Mouse (Mus musculus) embryo, embryonic 10.5 days (tissue): ENCODE data around the gene Six2.
A peak's percentile ranks its signal among the peaks of the same experiment; 100 is the strongest.

ENCODE experiments used
- DNase-seq: peaks from one replicate; pipeline ENCODE4 v3.0.0-alpha.2; 2015; ENCODE audit warnings: low spot score

The Six2 gene

DNA sequence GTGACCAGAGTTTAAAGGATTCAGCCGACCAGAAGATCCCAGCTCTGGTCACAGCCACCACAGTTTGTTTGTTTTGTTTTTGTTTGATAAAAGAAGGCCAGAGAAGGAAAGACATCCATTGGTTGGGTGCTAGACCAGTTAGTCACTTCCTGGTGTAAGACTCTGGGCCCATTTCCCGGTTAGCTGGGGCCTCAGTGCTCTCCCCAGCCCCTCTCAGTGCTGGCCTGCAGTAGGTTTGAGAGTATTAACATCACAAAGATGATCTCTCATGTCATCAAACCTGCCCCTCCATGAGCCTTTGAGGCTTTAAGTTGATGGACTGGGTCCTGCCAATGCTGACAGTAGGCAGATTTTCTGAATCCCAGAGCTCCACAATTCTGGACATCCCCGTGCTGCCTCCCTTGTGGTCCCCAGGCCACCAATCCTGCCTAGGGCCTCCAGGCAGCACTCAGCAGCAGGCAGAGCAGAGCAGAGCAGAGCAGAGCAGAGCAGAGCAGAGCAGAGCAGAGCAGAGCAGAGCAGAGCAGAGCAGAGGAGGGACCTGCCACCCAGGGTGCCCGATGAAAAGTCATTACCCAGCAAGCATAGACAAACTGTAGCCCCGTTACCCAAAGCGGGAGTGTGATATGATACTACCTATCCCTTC lies 2.4 kb upstream of the Six2 start:
- peak; percentile 33 for DNase-seq

DNA sequence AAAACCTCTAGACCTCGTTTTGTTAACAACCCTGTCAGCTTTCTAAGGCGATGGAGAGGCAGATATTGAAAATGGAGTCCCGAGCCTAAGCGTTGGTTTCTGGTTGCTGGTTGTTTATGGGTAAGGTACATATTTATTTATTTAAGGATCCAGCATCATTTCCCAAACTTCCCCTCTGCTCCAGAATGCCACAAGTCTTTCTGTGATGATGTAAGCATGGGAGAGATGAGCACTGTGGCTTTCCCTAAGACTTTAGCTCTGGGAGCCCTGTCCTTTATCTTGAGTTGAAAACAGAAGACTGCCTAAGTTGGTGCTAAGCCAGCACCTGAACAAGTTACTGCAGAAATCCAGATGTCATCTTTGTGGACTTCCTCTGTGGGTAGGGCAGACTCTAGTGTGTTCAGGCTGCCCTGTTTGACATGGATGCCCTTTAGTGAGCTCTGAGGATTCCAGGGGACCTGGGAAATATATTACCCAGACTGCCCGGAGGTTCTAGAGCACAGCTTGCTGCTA lies 1.8 kb upstream of the Six2 start:
- peak; percentile 52 for DNase-seq

GRCm38 (mm10) chr17:85688911-85689806 lies 1.1 kb upstream of the Six2 start:
- peak; percentile 63 for DNase-seq

DNA sequence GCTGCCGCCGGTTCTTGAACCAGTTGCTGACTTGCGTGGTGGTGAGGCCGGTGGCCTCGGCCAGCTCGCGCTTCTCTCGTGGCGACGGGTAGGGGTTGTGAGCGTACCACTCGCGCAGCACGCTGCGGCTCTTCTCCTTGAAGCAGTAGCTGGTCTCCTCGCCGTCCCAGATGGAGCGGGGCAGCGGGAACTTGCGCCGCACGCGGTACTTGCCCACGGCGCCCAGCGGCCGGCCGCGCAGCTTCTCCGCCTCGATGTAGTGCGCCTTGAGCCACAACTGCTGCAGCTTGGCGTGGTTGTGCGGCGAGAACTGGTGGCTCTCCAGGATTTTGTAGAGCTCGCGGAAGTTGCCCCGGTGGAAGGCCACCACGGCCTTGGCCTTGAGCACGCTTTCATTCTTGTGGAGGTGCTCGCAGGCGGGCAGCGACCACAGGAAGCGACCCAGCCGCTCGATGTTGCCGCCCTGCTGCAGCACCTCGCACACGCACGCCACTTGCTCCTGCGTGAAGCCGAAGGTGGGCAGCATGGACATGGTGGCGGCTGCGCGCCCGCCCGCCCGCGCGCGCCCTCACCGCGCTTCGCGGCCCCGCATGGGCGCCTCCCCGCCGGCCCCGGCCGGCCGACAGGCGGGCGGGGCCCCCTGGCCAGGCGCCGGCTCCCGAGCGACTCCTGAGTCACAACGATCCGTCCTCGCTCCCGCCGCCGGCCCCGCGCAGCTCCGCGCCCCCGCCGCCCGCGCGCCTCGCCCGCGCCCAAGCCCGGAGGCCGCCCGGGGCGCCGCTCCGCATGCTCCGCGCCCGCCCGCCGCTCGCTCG lies 446 bp downstream of the Six2 start:
- peak; percentile 58 for DNase-seq

GRCm38 (mm10) chr17:85686476-85687420 lies 1.3 kb downstream of the Six2 start:
- peak; percentile 68 for DNase-seq

DNA sequence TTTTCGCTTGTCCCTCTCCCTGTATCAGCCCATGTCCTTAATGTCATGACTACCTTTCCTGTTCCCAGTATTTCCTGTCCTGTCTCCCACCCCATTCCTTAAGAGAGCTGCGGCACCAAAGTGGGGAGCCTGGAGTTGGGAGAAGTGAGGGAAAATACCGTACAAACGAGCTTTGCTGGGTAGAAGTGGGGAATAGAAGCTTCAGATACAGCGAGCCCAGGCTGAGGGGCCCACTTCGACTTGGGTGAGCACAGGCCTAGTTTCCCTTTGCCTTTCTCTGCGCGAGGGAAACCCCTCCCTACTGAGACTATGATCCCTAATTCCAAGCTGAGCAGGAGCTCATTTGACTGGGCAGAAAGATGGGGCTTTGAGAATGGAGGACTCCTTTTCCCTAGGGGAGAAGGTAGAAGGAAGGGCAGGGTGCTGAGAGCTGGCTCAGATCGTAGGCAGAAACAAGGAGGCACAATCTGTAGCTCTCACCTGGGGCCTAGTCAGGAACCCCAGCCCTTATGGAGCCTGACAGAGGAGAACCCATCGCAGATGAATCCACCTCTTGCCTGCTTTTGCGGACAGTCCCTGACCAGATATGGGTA lies 2.3 kb downstream of the Six2 start:
- DNase-seq: peak; percentile 41

- peak; percentile 61 for DNase-seq
Observed at GRCm38 (mm10) chr17:85684841-85685688, 3.0 kb downstream of the Six2 start.

- DNase-seq: peak; percentile 51
Observed at GRCm38 (mm10) chr17:85684436-85684835, 3.6 kb downstream of the Six2 start.

- DNase-seq: peak; percentile 32
Observed at GRCm38 (mm10) chr17:85683984-85684307, 4.1 kb downstream of the Six2 start.

DNA sequence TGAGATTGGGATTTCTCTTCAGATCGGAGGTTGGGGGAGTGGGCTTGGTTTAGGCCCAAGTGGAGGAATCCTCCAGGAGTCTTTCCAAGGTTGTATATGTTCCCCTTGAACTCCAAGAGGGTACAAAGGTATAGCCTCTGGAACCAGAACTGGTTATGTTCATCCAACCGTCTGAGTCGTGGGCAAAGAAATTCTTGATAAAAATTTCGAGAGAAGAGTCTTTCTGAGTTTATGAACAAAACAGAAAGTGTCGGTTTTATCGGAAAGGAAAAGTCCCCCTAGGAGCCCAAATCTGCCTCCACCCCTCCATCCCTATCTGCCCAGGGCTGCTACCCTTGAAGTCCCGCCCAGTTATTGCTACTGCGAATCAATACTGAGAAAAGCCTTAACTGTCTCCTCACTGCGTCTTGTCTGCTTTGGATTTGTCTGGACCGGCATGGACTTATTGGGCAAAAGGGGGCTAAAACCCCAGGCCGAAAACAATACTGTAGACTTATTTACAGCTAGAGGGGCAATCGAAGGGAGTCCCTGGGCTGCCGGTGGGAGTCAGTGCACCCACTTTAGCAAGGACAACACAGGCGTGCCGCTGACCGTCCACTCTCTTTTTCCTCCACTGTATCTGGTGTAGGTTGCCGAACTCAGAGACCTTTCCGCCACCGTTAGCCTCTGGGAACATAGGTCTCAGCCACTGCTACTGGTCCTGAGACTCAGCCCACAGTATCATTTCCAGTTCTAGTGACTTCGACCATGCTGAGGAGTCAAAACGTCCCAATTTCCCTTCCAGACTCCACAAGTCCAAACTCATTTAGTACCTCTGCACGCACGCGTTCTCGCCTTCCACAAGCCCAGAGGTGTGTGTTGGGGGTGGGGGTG lies 4.7 kb downstream of the Six2 start:
- peak; percentile 53 for DNase-seq

DNA sequence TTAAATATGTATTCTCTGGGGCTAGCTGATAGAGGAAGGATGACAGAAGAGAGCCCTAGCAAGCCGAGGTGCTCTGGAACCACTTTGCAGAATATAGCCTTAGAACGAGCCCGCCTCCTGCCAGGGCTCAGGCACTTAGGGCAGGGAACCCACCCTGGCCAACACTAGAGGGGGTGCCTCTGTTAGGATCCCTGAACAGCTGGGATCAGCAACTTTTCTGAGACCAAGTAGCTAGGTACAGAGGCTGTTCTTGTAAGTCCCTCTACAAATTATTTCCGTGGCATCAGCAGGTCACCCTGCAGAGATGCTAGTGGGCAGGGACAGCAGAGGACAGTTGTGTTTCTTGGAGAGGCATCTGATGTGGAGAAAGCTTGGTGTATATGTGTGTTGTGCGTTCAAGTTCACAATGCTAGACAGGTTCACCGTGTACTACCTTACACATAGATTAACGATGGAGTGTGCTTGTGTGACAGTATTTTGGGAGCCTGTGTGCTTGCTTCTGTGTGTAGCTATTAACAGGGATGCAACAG lies 5.8 kb downstream of the Six2 start:
- DNase-seq: peak; percentile 49

- DNase-seq: peak; percentile 34
Observed at GRCm38 (mm10) chr17:85681741-85682140, 6.3 kb downstream of the Six2 start.

- peak; percentile 42 for DNase-seq
Observed at GRCm38 (mm10) chr17:85680851-85681550, 7.1 kb downstream of the Six2 start.

GRCm38 (mm10) chr17:85680116-85680850 lies 7.8 kb downstream of the Six2 start:
- peak; percentile 48 for DNase-seq

DNA sequence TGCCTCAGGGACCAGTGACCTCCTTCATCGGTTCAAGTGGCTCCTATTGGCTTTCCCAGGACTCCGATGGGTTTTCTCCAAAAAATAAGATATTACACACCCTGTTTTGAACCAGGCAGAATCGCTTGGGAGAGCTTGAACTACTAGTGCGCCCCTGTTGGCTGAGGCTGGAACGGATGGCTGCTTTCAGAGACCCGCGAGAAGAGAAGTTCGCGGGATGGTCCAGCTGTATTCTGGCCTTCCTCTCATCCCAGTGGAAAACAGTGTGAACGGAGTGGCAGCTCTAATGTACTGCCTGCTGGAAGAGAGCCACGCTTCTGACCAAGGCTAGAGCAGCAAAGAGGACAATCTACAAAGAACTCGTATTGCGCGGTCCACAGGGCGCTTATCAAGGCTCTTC lies 8.4 kb downstream of the Six2 start:
- peak; percentile 81 for DNase-seq

DNA sequence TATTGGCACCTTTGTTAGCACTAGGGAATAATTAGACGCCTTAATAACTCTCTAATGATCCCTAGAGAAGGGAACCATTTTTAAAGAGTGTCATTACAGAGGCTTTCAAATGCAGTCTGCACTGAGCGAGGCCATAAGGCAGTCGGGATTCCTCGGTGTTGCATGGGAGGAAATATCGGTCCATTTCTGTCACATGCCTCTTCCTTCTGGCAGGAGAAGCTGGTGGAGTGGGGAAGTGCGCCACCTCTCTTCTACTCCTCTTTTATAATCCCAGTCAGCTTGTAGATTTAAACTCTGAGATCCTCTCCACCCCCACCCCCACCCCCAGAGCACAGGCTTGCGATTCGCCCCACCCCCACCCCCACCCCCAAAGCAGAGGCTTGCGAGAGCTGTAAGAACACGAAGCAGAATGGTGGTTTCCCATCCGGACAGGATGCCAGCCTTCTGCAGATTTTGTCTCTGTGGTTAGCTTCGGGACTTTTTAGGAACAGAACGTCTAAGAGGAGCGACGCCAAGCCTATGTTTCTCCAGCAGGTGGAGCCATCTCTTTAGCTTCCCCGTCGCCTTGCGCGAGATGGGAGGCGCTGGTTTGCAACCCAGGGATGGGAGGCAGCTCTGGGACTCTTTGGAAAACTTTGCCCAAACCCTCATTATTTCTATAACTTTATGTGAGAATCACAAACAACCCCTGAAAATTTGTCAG lies 23.3 kb downstream of the Six2 start:
- DNase-seq: peak; percentile 95

DNA sequence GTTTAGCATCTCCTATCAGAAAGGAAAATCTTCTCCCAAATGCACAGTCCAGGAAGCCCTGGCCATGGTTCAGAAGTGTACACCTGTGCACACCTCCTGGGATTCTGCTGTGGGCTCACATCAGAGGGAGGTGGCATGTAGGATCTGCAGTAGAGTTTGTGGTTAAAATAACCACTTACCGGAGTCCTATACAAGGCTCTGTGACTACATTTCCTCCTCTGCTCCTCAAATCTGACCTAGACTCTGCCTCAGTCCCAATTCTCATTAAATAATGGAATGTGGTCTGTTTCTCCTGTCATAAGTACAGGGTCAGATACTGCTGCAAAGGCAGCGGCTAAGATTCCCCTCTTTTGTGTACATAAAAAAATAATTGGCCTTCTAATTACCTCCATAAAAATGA lies 23.9 kb downstream of the Six2 start:
- DNase-seq: no peak
